Mouse (Mus musculus) intestine, embryonic 14.5 days (tissue): ENCODE data around the gene Fbn1. TPM values are rescaled to one million over a fixed set of nuclear protein-coding genes. Genes with fewer than 3 reads are reported as not detected.

Experiments
- ATAC-seq: fragments of 200-750 bp; cut with Nextera tagmentation; replicated peaks from 2 replicates; pipeline ENCODE4 v1.8.0; 2017; ENCODE audit warnings: low read depth, moderate number of reproducible peaks, moderate TSS enrichment, moderate library complexity; ENCODE audit not compliant: low FRiP score, low TSS enrichment
- DNase-seq: peaks from one replicate; pipeline ENCODE4 v3.0.0-alpha.2; 2018; ENCODE audit warnings: low spot score
- H3K27ac ChIP-seq: fragments of 300-500 bp; sonication (generic); 2 replicates; pipeline ENCODE4 v1.5.1; 2014; ENCODE audit warnings: low read depth, mild to moderate bottlenecking, control low read depth
- H3K27me3 ChIP-seq: fragments of 300-500 bp; sonication (generic); replicated peaks from 2 replicates; pipeline ENCODE4 v1.6.1; 2014; ENCODE audit warnings: low read length, control low read depth; ENCODE audit not compliant: control insufficient read depth, insufficient read depth
- H3K36me3 ChIP-seq: fragments of 300-500 bp; sonication (generic); 2 replicates; pipeline ENCODE4 v1.6.1; 2014; ENCODE audit warnings: low read length, control low read depth; ENCODE audit not compliant: control insufficient read depth, insufficient read depth
- H3K4me1 ChIP-seq: fragments of 300-500 bp; sonication (generic); replicated peaks from 2 replicates; pipeline ENCODE4 v1.6.1; 2014; ENCODE audit warnings: low read length, control low read depth, mixed read lengths; ENCODE audit not compliant: control insufficient read depth, insufficient read depth
- H3K4me2 ChIP-seq: fragments of 300-500 bp; sonication (generic); 2 replicates; pipeline ENCODE4 v1.6.1; 2014; ENCODE audit warnings: low read length
- H3K4me3 ChIP-seq: fragments of 300-500 bp; sonication (generic); 2 replicates; pipeline ENCODE4 v1.5.1; 2014; ENCODE audit warnings: low read depth, low read length, control low read depth, mixed read lengths
- H3K9ac ChIP-seq: fragments of 300-500 bp; sonication (generic); 2 replicates; pipeline ENCODE4 v1.6.1; 2014; ENCODE audit warnings: mild to moderate bottlenecking, low read length
- H3K9me3 ChIP-seq: fragments of 300-500 bp; sonication (generic); 2 replicates; pipeline ENCODE4 v1.6.1; 2016; ENCODE audit warnings: low read length, control low read depth; ENCODE audit not compliant: control insufficient read depth
- WGBS: fragments of 180-500 bp; shearing (Covaris S2); extraction: QIAGEN DNeasy Blood & Tissue Kit; methylation state at CpG from one replicate; pipeline ENCODE4 v1.1.7; 2014; 5-methylcytosine and 5-hydroxymethylcytosine counted together
- polyA plus RNA-seq: library from polyadenylated mRNA; unstranded; fragments of >200 nt; fragmentation: Nextera tagmentation; extraction: Ambion mirVana; gene quantifications from 2 replicates; pipeline ENCODE4 v1.2.1, GENCODE M21; 2014

The Fbn1 gene
- polyA plus RNA-seq, 1 experiment from 2014 or later, result 45.1 TPM

DNA sequence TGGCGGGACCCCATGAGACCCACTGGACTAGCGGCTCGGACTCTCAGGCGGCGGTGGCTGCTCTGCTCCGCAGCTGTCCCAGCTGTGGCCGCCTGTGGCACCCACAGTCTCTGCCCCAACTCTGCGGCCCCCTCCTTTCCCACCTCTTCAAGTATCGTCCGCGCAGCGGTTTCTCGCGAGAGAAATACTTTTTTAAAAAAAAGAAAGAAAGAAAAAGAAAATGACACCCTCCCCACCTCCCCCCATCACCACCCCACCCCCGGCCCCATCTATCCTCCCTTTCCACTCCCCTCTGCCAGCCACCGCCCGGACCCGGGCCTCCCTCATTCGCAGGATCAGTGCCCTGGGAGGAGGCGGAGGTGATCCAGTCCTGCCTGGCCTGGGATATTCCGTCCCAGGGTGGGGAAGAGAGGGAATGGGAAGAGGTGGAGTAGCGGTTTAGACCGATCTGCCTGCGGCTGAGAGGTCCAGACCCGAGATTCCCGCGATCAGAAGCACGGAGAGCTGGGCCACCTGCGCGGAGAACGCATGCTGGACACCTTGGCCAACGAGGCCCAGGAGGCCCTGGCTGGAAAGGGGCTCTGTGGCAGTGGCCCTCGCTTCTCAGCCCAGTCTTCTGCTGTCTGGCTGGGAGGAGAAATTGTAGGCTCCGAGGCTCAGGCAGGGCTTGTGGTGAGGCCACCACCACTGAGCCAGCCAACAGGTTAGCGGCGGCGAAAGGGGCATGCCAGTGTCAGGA lies 1.3 kb downstream of the Fbn1 start:
- H3K36me3 ChIP-seq, result no peaks in the 10 kb centered on the region
- H3K4me1 ChIP-seq, result peaks cover 6% of the 10 kb centered on the region; the same call in 1 of the 2 replicates
- peak overlapping the region; percentile 75 for H3K9ac ChIP-seq
- H3K27ac ChIP-seq, result peak overlapping the region; percentile 92
- DNase-seq, result peak; percentile 80
- H3K4me3 ChIP-seq, result peak overlapping the region; percentile 69
- H3K4me2 ChIP-seq, result peak overlapping the region; percentile 78
- peaks cover 9% of the 10 kb centered on the region; the same call in 1 of the 2 replicates for H3K27me3 ChIP-seq
- ATAC-seq, result peak; percentile 85
- H3K9me3 ChIP-seq, result no peaks in the 10 kb centered on the region
- WGBS, result 1% methylated on average over 37 of the region's 37 CpGs

DNA sequence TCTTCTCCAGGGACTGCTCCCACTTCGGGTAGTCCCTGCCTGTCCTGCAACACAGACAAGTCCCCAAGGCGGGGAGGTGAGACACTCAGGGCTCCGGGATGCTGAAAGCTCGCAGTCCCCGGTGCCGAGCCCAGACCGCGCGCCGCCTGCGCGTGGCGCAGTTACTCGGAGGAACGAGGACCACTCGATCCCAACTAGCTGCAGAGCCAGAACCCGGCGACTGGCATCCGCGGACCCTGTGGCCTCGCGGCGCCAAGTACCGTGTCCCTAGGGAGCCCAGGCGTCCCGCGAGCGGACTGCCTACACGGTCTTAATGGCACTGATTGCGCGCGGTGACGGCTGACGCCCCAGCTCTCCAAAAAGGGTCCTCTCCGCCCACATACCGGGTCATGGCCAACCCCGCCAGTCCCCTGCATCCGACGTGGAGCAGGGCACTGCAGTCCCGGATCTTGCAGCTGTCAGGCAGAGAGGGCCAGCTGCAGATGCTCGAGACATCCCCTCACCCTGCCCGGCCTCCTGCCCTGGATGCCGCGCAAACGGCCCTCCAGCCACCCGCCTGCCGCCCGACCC lies 2.0 kb downstream of the Fbn1 start:
- Histone ChIP-seq H3K9me3 (no peaks in the 10 kb centered on the region), H3K27ac (peak overlapping the region; percentile 92), H3K36me3 (no peaks in the 10 kb centered on the region), H3K27me3 (peaks cover 9% of the 10 kb centered on the region; the same call in 1 of the 2 replicates), H3K4me1 (peaks cover 6% of the 10 kb centered on the region; the same call in 1 of the 2 replicates), H3K4me2 (peak overlapping the region; percentile 78), H3K4me3 (peak overlapping the region; percentile 69), H3K9ac (peak overlapping the region; percentile 75)
- under 1% methylated on average over 48 of the region's 48 CpGs for WGBS
- DNase-seq (peak; percentile 89), ATAC-seq (peak; percentile 68)

- peak within 1 kb of the TSS; percentile 92 for H3K27ac ChIP-seq
These were observed 2.6 kb downstream of the Fbn1 start, which contains the start of gene Gm9913 for GRCm38 (mm10) chr2:125505006-125505745. Gene Gm9913 (plus strand): TSS chr2:125505089.

GRCm38 (mm10) chr2:125501526-125501925 lies 6.3 kb downstream of the Fbn1 start:
- DNase-seq (no peak), ATAC-seq (no peak)

More at GRCm38 (mm10) chr2:125505006-125505745, 2.6 kb downstream of the Fbn1 start, which contains the start of gene Gm9913:
- peak within 1 kb of the TSS; percentile 78 for H3K4me2 ChIP-seq
- ATAC-seq (no peak; the same call in 1 of the 2 replicates), DNase-seq (peak; percentile 80)
- H3K27me3 ChIP-seq, result peaks cover 9% of the 10 kb centered on the region; the same call in 1 of the 2 replicates
- peaks cover 6% of the 10 kb centered on the region; the same call in 1 of the 2 replicates for H3K4me1 ChIP-seq
- H3K36me3 ChIP-seq, result no peaks in the 10 kb centered on the region
- H3K9ac ChIP-seq, result peak within 1 kb of the TSS; percentile 75
- peak within 1 kb of the TSS; percentile 69 for H3K4me3 ChIP-seq
- 1% methylated on average over 45 of the region's 45 CpGs for WGBS
- no peaks in the 10 kb centered on the region for H3K9me3 ChIP-seq

DNA sequence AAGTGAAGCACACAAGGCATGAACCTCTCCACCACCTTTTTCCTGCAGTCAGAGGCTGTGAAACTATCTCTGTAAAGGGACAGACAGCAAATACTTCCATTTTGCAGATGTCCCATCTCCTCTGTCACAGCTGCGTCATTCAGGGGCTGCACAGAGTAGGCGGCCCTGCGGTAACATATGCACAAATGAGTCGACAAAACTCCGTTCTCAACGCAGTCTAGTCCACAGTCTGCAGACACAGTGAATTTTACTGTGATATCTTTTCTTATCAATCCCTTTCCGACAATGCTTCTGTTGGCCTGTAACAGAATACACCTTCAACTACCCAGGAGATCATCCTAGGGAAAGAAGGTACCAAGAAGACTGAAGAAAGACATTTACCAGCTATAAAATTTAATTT lies 9.6 kb downstream of the Fbn1 start:
- no peak for DNase-seq
- no peak overlapping the region for H3K9ac ChIP-seq
- no peak overlapping the region for H3K4me3 ChIP-seq
- no peak for ATAC-seq
- no peak overlapping the region for H3K27ac ChIP-seq
- H3K36me3 ChIP-seq, result peaks cover 14% of the 10 kb centered on the region; the same call in 1 of the 2 replicates
- 87% methylated on average over 7 of the region's 7 CpGs for WGBS
- H3K27me3 ChIP-seq, result no peaks in the 10 kb centered on the region
- H3K4me1 ChIP-seq, result peaks cover 16% of the 10 kb centered on the region
- H3K4me2 ChIP-seq, result no peak overlapping the region
- H3K9me3 ChIP-seq, result no peaks in the 10 kb centered on the region

More at GRCm38 (mm10) chr2:125501526-125501925, 6.3 kb downstream of the Fbn1 start:
- Histone ChIP-seq H3K4me2 (no peak overlapping the region), H3K27me3 (peaks cover 5% of the 10 kb centered on the region; the same call in 1 of the 2 replicates), H3K36me3 (peaks cover 13% of the 10 kb centered on the region; the same call in 1 of the 2 replicates), H3K9ac (no peak overlapping the region), H3K9me3 (no peaks in the 10 kb centered on the region), H3K4me3 (no peak overlapping the region), H3K27ac (no peak overlapping the region), H3K4me1 (peaks cover 6% of the 10 kb centered on the region; the same call in 1 of the 2 replicates)

DNA sequence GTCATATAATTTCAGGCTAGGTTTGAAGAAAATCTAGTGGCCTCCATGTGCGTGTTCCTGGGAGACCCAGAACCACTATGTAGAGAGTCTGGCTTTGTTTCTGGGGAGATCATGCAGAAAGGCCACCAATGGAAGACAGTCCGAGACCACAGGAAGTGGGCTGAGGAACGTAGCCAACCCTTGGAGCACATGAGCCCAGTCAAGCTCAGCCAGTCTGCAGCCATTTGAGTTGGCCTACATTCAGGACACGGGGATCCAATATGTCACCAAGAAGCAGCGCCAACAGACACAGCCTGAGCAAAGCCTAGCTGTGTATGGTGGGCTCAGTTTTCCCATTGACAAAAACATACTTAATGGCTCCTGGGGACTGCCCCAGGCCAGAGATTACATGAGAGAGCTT lies 11.1 kb downstream of the Fbn1 start:
- ATAC-seq (no peak), DNase-seq (no peak)
- WGBS, result 91% methylated on average over 5 of the region's 5 CpGs
- no peak overlapping the region for H3K27ac ChIP-seq
- H3K4me1 ChIP-seq, result peaks cover 21% of the 10 kb centered on the region
- no peaks in the 10 kb centered on the region for H3K9me3 ChIP-seq
- no peak overlapping the region for H3K4me3 ChIP-seq
- peaks cover 14% of the 10 kb centered on the region; the same call in 1 of the 2 replicates for H3K36me3 ChIP-seq
- H3K27me3 ChIP-seq, result no peaks in the 10 kb centered on the region
- H3K4me2 ChIP-seq, result no peak overlapping the region
- H3K9ac ChIP-seq, result no peak overlapping the region

DNA sequence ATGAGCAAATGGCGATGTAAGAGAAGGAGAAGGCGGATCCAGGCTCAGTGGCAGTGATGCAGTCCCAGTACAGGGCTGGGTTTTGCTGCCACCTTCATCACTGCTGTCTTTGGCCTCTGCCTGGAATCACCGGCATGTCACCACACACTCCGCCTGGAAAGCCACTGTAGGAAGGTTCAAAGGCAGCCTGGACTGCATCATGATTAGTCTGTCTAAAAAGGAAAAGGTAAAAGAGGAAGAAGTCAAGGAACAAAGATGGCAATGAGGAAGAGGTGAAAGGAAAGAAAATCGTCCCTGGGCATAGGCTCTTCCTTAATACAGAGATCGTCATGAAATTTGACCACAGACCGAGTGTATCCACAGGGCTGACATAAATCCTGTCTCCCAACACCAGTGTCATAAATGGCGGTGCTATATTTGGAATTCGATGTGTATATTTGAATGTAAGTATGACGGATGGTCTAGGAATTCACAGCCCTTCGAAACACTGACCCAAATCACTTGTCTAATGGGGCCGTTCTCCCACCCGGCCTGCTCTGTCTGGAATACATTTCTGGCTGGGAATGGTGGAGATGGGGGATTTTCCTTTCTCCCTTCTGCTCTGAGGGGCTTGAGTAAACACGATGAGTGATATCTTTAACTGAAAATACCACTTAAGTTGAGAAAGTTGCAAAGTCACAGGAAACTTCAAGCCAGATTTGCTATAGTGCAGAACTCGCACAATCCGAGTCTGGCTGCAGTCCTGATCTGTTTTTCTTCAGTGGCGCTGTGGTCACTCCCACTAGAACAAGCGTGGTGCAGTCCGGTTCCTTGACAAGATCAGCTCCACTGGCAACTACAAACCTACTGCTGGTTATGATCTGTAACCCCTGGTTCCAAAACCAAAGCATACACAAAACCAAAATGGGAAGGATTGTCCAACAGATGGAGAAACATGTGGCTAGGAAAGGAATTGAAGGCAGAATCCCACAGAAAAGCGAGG lies 12.7 kb downstream of the Fbn1 start:
- Histone ChIP-seq H3K4me2 (0 out of 2 replicates have a peak overlapping the region, but pooled peaks have one; percentile 14), H3K36me3 (peaks cover 14% of the 10 kb centered on the region; the same call in 1 of the 2 replicates), H3K27ac (peak overlapping the region; percentile 81), H3K4me1 (peaks cover 19% of the 10 kb centered on the region), H3K9ac (no peak overlapping the region), H3K9me3 (no peaks in the 10 kb centered on the region), H3K27me3 (no peaks in the 10 kb centered on the region), H3K4me3 (no peak overlapping the region)
- ATAC-seq, result peak; percentile 84
- DNase-seq, result peak; percentile 57
- WGBS, result 42% methylated on average over 20 of the region's 20 CpGs
